Mouse (Mus musculus): ENCODE measurements around the gene Krtap2-4. TPM values are rescaled to one million over a fixed set of nuclear protein-coding genes. Genes with fewer than 3 reads are reported as not detected.
"Not testable (repeated sequence)": the region's sequence is repeated elsewhere in the genome, so short reads cannot be mapped to it uniquely, and the experiment has no call there.

Gene Krtap2-4
- polyA plus RNA-seq, 1 experiment from 2014 or later, result not detected

DNA sequence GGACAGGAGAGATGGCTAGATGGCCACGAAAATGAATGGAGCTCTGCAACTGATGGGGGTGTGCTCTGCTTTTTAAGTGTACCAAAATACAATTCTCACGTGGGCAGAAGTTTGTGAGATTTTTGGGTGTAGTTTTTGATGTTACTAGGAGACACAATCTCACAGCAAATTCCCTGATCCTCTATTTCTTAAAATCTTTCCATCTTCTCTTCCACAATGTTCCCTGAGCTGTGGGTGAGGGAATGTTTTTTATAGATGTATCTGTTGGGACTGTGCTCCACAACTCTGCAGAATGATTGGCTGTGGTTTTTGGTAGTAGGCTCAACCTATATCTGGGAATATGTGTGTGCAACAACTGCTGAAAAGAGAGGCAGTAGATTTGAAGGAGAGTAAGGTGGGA lies 18.6 kb upstream of the Krtap2-4 start:
- H3K27ac ChIP-seq, result no peak overlapping the region
- 84% methylated on average over 2 of the region's 2 CpGs for WGBS
- no peaks in the 10 kb centered on the region for H3K27me3 ChIP-seq (replicated peaks)
- no peak overlapping the region for H3K4me3 ChIP-seq
- no peak overlapping the region for H3K4me2 ChIP-seq
- no peaks in the 10 kb centered on the region for H3K36me3 ChIP-seq (replicated peaks)
- no peak for ATAC-seq (replicated peaks)
- no peaks in the 10 kb centered on the region for H3K9me3 ChIP-seq
- no peak overlapping the region for H3K9ac ChIP-seq
- H3K4me1 ChIP-seq, result 0 out of 2 replicates have a peak, but pooled peaks cover 5% of the 10 kb centered on the region

DNA sequence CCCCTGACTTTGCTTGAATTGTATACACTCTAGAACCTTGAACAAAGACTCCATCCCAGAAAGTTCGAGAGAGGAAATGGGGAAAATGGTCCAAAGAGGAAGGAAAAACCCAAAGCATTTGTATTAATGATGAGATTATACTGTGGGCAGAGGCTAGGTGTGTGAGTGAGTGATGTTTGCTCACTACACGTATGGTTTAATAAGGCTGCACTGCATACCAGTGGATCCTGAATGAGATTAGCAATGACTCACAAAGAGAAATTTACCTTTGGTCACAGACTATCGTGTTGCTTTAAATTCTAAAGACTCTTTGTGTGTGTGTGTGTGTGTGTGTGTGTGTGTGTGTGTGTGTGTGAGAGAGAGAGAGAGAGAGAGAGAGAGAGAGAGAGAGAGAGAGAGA lies 16.2 kb upstream of the Krtap2-4 start:
- Histone ChIP-seq H3K27ac (no peak overlapping the region), H3K4me3 (no peak overlapping the region), H3K9me3 (no peaks in the 10 kb centered on the region), H3K4me2 (no peak overlapping the region), H3K36me3 (replicated peaks) (no peaks in the 10 kb centered on the region), H3K4me1 (0 out of 2 replicates have a peak, but pooled peaks cover 5% of the 10 kb centered on the region), H3K9ac (no peak overlapping the region), H3K27me3 (replicated peaks) (no peaks in the 10 kb centered on the region)
- WGBS, result 80% methylated on average over 3 of the region's 3 CpGs
- ATAC-seq (replicated peaks), result no peak

DNA sequence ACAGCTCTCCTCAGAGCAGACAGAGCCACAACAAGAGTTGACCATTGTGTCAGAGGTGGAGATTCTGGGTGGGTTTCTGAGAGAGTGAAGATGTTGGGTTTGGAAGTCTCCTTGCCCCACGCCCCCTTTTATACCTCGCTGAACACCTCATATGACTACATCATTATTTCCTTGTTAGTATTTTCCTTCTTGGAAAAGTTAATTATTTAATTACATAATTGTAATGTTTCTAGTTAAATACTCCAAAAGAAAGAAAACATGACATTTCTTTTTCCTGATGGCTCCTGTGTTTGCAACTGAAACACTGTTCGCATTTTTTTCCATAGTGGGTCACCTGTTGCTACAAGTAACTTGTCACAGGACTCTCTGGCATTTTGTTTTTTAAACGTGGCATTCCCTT lies 13.5 kb upstream of the Krtap2-4 start, which contains the start of gene Krtap4-1:
Gene Krtap4-1, minus strand, starts transcription at position 101 of the 400 bp plus-strand sequence.
- H3K27me3 ChIP-seq (replicated peaks), result no peaks in the 10 kb centered on the region
- no peak within 1 kb of the TSS for H3K4me3 ChIP-seq
- H3K4me2 ChIP-seq, result no peak within 1 kb of the TSS
- no peak within 1 kb of the TSS for H3K9ac ChIP-seq
- whole genome bisulfite sequencing, result 82% methylated on average over 4 of the region's 4 CpGs
- no peaks in the 10 kb centered on the region for H3K9me3 ChIP-seq
- H3K4me1 ChIP-seq, result no peaks in the 10 kb centered on the region
- no peaks in the 10 kb centered on the region for H3K36me3 ChIP-seq (replicated peaks)
- no peak for ATAC-seq (replicated peaks)
- H3K27ac ChIP-seq, result no peak within 1 kb of the TSS

DNA sequence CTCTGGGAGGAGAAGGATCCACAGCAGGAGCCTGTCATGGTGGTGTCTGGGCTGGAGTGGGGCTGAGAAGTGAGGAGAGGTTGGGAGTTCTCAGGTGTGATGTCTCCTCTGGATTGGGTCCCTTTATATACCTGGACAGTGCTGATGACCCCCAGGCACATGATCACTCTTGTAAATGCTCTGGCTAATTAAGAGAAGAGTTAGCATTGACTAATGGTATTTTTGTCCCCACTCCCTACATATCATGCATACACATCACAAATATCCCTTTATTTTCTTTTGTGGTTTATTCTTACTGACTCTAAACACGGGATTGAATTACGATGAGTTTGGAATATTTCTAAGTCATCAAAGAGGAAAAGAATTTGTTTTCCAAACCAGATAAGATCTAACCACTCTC lies 5.7 kb upstream of the Krtap2-4 start, which contains the start of gene Gm11562:
Gene Gm11562, minus strand, starts transcription at position 101 of the 400 bp plus-strand sequence.
- Histone ChIP-seq H3K27me3 (replicated peaks) (no peaks in the 10 kb centered on the region), H3K4me2 (no peak within 1 kb of the TSS), H3K9me3 (no peaks in the 10 kb centered on the region), H3K27ac (no peak within 1 kb of the TSS), H3K4me1 (no peaks in the 10 kb centered on the region), H3K9ac (no peak within 1 kb of the TSS), H3K36me3 (replicated peaks) (no peaks in the 10 kb centered on the region), H3K4me3 (no peak within 1 kb of the TSS)
- ATAC-seq (replicated peaks), result no peak
- 85% methylated on average over 2 of the region's 2 CpGs for WGBS

DNA sequence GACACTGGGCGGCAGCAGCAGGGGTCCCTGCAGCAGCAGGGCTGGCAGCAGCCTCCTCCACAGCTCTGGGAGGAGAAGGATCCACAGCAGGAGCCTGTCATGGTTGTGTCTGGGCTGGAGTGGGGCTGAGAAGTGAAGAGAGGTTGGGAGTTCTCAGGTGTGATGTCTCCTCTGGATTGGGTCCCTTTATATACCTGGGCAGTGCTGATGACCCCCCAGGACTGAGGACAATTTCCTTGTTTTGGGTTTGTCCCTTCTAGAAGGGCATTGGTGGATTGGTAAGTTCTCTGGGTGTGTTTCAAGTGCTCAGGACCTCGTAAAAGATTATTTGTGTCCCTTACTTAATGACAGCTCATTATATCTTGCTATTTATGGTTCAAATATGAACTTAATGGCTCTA lies 4.6 kb downstream of the Krtap2-4 start, which contains the start of gene Gm11937:
Gene Gm11937, minus strand, starts transcription at position 101 of the 400 bp plus-strand sequence.
- not testable (repeated sequence) for H3K4me3 ChIP-seq; H3K4me1 ChIP-seq; H3K4me2 ChIP-seq; H3K9ac ChIP-seq; H3K27ac ChIP-seq; H3K27me3 ChIP-seq (replicated peaks); ATAC-seq (replicated peaks); H3K9me3 ChIP-seq; H3K36me3 ChIP-seq (replicated peaks)
- 78% methylated on average over 1 of the region's 2 CpGs for WGBS

DNA sequence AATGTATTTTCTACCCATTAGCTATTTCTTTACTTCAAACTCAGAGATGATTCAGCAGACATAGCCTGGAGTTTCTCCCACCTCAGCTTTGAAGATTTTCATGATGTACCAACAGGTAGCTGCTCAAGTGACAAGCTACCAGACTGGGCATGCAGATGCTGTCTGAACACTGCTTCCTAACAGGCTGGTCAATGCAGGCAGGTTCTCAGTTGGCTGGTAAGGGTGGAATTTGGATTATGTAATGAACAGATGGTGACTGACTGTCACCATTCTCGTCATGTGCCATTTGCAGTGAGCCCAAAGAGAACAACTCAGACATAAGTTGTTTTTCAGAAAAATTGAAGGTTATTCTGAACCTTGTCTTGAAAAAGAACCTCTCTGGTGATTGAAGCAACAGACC lies 5.5 kb downstream of the Krtap2-4 start:
- Histone ChIP-seq H3K36me3 (replicated peaks) (no peaks in the 10 kb centered on the region), H3K4me2 (no peak overlapping the region), H3K27me3 (replicated peaks) (no peaks in the 10 kb centered on the region), H3K9me3 (no peaks in the 10 kb centered on the region), H3K27ac (no peak overlapping the region), H3K4me3 (no peak overlapping the region), H3K9ac (no peak overlapping the region), H3K4me1 (no peaks in the 10 kb centered on the region)
- WGBS, result 73% methylated on average over 1 of the region's 1 CpGs
- no peak for ATAC-seq (replicated peaks)

DNA sequence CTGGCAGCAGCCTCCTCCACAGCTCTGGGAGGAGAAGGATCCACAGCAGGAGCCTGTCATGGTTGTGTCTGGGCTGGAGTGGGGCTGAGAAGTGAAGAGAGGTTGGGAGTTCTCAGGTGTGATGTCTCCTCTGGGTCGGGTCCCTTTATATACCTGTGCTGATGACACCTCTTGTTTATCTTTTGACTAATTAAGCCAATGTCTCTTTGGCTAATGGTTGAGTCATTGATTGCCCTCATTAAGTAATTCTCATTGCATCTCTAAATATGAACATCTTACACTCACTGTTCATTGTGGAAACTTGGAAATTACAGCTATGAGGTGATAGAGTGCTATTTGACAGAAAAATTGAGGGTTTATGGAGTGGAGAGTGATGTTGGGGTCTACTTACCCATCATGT lies 11.4 kb downstream of the Krtap2-4 start, which contains the start of gene Gm11938:
Gene Gm11938, minus strand, starts transcription at position 101 of the 400 bp plus-strand sequence.
- WGBS, result 78% methylated on average over 1 of the region's 1 CpGs

DNA sequence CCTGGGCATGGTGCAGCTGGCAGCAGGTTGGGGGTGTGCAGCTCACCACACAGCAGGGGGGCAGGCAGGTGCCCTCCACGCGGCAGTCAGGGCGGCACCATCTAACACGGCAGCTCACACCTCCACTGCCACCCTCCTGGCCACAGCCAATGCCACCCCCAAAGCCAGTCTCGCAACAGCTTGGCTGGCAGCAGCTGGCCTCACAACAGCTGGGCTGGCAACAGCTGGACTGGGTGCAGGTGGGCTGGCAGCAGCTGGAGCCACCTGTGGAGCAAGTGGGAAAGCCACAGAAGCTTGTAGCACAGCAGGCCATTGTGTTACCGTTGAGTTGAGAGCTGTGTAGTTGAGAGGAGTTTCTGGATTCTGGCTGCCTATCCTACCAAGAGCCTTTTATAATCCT lies 16.9 kb downstream of the Krtap2-4 start, which contains the start of gene Krtap9-3:
Gene Krtap9-3, minus strand, starts transcription at position 364 of the 400 bp plus-strand sequence.
- H3K4me1 ChIP-seq; H3K36me3 ChIP-seq (replicated peaks); H3K4me3 ChIP-seq; ATAC-seq (replicated peaks); H3K9me3 ChIP-seq; H3K27ac ChIP-seq; H3K4me2 ChIP-seq; H3K9ac ChIP-seq; H3K27me3 ChIP-seq (replicated peaks): not testable (repeated sequence)
- WGBS, result 88% methylated on average over 6 of the region's 6 CpGs

More for the DNA sequence above, 11.4 kb downstream of the Krtap2-4 start, which contains the start of gene Gm11938:
- ATAC-seq (replicated peaks); H3K4me1 ChIP-seq; H3K4me2 ChIP-seq; H3K27me3 ChIP-seq (replicated peaks); H3K36me3 ChIP-seq (replicated peaks); H3K4me3 ChIP-seq; H3K9ac ChIP-seq; H3K9me3 ChIP-seq; H3K27ac ChIP-seq: not testable (repeated sequence)

DNA sequence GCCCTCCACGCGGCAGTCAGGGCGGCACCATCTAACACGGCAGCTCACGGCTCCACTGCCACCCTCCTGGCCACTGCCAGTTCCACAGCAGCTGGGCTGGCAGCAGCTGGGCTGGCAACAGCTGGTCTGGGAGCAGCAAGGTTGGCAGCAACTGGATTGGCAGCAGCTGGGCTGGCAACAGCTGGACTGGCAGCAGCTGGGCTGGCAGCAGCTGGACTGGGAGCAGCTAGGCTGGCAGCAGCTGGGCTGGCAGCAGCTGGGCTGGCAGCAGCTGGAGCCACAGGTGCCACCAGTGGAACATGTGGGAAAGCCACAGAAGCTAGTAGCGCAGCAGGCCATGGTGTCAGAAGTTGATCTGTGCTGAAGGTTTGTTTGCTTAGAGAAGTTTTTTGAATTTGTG lies 23.7 kb downstream of the Krtap2-4 start, which contains the start of gene Krtap1-3:
Gene Krtap1-3, minus strand, starts transcription at position 359 of the 400 bp plus-strand sequence.
- no peak within 1 kb of the TSS for H3K4me2 ChIP-seq
- no peak within 1 kb of the TSS for H3K27ac ChIP-seq
- H3K9ac ChIP-seq, result no peak within 1 kb of the TSS
- H3K4me3 ChIP-seq, result no peak within 1 kb of the TSS
- no peaks in the 10 kb centered on the region for H3K36me3 ChIP-seq (replicated peaks)
- H3K4me1 ChIP-seq, result no peaks in the 10 kb centered on the region
- WGBS, result 89% methylated on average over 6 of the region's 6 CpGs
- ATAC-seq (replicated peaks), result no peak
- H3K9me3 ChIP-seq, result no peaks in the 10 kb centered on the region
- no peaks in the 10 kb centered on the region for H3K27me3 ChIP-seq (replicated peaks)

DNA sequence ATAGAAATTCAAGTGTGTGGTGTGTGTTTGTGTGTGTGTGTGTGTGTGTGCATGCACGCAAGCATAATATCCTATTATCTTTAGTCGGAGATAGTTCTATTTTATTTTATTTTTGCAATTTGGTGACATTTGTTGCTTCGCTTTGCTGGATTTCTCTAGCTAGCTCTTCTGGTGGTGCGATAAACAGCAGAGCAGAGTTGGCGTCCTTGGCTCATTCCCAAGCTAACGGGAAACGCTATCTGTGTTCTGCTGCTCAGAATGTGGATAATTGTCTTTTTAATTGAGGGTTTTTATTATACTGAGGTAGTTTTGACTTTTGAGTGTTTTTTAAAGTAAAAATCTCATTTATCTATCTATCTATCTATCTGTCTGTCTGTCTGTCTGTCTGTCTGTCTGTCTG lies 29.6 kb downstream of the Krtap2-4 start:
- Histone ChIP-seq H3K9ac (no peak overlapping the region), H3K36me3 (replicated peaks) (no peaks in the 10 kb centered on the region), H3K4me1 (no peaks in the 10 kb centered on the region), H3K4me3 (no peak overlapping the region), H3K9me3 (no peaks in the 10 kb centered on the region), H3K27me3 (replicated peaks) (no peaks in the 10 kb centered on the region), H3K4me2 (no peak overlapping the region), H3K27ac (no peak overlapping the region)
- WGBS, result 87% methylated on average over 7 of the region's 7 CpGs
- no peak for ATAC-seq (replicated peaks)

DNA sequence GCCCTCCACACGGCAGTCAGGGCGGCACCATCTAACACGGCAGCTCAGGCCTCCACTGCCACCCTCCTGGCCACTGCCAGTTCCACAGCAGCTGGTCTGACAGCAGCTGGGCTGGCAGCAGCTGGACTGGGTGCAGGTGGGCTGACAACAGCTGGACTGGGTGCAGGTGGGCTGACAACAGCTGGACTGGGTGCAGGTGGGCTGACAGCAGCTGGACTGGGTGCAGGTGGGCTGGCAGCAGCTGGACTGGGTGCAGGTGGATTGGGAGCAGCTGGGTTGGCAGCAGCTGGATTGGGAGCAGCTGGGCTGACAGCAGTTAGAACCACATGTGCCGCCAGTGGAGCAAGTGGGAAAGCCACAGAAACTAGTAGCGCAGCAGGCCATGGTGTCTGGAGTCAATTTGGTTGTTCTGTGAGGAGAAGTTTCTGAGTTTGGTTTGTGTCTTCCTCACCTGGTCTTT lies 31.4 kb downstream of the Krtap2-4 start, which contains the start of gene Krtap1-4:
Gene Krtap1-4, minus strand, starts transcription at position 410 of the 460 bp plus-strand sequence.
- ATAC-seq (replicated peaks), result no peak
- Histone ChIP-seq H3K27ac (no peak within 1 kb of the TSS), H3K9ac (no peak within 1 kb of the TSS), H3K9me3 (no peaks in the 10 kb centered on the region), H3K27me3 (replicated peaks) (no peaks in the 10 kb centered on the region), H3K4me2 (no peak within 1 kb of the TSS), H3K36me3 (replicated peaks) (no peaks in the 10 kb centered on the region), H3K4me3 (no peak within 1 kb of the TSS), H3K4me1 (no peaks in the 10 kb centered on the region)
- WGBS, result 89% methylated on average over 5 of the region's 5 CpGs

DNA sequence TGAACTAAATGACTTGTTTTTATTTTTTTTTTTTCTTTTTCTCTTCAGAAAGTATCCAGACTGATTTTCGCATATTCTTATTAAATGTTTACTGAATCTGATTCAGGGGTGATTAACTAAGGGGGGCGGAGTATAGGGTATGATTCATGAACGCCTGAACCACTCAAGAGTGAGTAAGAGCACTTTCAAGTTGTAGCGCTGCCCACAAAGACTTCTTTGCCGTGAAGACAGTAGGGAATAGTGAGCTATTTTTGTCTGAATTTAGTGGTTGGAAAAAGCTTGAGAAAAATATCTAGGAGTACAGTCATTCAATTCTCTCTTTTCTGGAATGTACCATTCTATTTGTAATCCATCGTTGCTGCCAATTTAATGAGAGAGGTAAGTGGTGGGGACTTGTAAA lies 33.1 kb downstream of the Krtap2-4 start:
- H3K4me2 ChIP-seq, result no peak overlapping the region
- H3K9ac ChIP-seq, result no peak overlapping the region
- H3K36me3 ChIP-seq (replicated peaks), result no peaks in the 10 kb centered on the region
- no peaks in the 10 kb centered on the region for H3K4me1 ChIP-seq
- no peaks in the 10 kb centered on the region for H3K9me3 ChIP-seq
- H3K4me3 ChIP-seq, result no peak overlapping the region
- H3K27me3 ChIP-seq (replicated peaks), result no peaks in the 10 kb centered on the region
- ATAC-seq (replicated peaks), result no peak
- no peak overlapping the region for H3K27ac ChIP-seq
- WGBS, result 85% methylated on average over 6 of the region's 6 CpGs

DNA sequence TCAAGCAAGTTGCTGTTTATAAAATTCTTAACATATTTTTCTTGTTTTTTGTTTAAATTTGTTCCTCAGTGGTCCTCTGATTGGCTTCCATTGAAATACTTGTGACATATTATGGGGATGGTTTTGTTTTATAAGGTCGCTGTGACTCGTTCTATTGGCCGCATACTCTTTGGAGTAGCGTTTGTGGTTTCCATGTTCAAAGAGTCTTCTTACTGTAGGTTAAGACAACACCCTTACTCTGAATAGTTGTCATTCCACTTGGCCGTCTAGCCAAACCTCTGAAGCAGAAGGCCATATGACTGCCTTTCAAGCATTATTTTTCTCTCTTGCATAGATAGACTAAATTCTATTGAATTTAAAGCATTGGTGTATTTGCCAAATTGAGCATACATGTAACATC lies 33.6 kb downstream of the Krtap2-4 start:
- Histone ChIP-seq H3K4me2 (no peak overlapping the region), H3K4me1 (no peaks in the 10 kb centered on the region), H3K27ac (no peak overlapping the region), H3K36me3 (replicated peaks) (no peaks in the 10 kb centered on the region), H3K27me3 (replicated peaks) (no peaks in the 10 kb centered on the region), H3K4me3 (no peak overlapping the region), H3K9ac (no peak overlapping the region), H3K9me3 (no peaks in the 10 kb centered on the region)
- WGBS, result 95% methylated on average over 5 of the region's 5 CpGs
- ATAC-seq (replicated peaks), result no peak

All from midbrain, embryonic 15.5 days (tissue).